Mouse (Mus musculus): ENCODE results near the gene Sult2a1.
"Not testable (repeated sequence)": the region's sequence is repeated elsewhere in the genome, so short reads cannot be mapped to it uniquely, and the experiment has no call there.

The Sult2a1 gene

DNA sequence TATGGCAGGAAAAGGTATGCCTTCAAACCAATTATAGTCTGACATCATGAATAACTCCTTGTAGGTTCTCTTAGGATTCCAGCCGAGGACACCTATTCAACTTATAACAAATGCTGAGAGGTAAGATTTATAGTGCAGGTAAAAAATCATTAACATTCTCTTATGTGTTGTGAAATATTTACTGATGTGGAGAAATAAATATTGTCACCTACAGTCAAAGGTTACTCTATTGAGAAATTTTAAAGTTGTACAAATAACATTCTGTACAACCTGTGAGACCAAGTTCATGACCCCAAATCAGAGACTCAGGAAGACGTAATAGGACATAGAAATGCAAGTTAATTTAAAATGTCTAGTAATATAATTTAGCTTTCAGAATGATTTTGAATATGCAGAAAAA, at the start of gene Sult2a1:
TSS of gene Sult2a1 (minus strand) at position 101 of the 400 bp plus-strand sequence.
- not testable (repeated sequence) for DNase-seq (ENCODE audit: low spot score)

GRCm38 (mm10) chr7:13813913-13814312, 23.3 kb downstream of the Sult2a1 start:
- DNase-seq (ENCODE audit: low spot score) = no peak
